Mouse (Mus musculus) G1E (cell line): Measurements from ENCODE around the gene Mprip.

Experiments
- CTCF ChIP-seq: IDR thresholded peaks from 2 replicates; pipeline ENCODE4 v1.5.1; 2012; ENCODE audit warnings: low read depth, low read length, inconsistent platforms, mixed read lengths
- GATA1 ChIP-seq: IDR thresholded peaks from 2 replicates; pipeline ENCODE4 v1.6.1; 2012; ENCODE audit warnings: borderline replicate concordance, low read length, inconsistent platforms, mixed read lengths
- TAL1 ChIP-seq: conservative IDR thresholded peaks from 2 replicates; pipeline ENCODE4 v1.6.1; 2012; ENCODE audit warnings: low read depth, low read length, inconsistent platforms, mixed read lengths

GRCm38 (mm10) chr11:59811211-59811610 lies 150.1 kb downstream of the Mprip start:
- no peak for TF ChIP-seq CTCF
- TF ChIP-seq GATA1 = no peak
- TF ChIP-seq TAL1 = no peak
